Mouse (Mus musculus): ENCODE measurements at regions not wholly inside any gene's neighbourhood (a gene's known extent, or its start where the extent isn't known, plus 50 kb on each side); places are given as distances from the start of the nearest gene placed in this dataset.

DNA sequence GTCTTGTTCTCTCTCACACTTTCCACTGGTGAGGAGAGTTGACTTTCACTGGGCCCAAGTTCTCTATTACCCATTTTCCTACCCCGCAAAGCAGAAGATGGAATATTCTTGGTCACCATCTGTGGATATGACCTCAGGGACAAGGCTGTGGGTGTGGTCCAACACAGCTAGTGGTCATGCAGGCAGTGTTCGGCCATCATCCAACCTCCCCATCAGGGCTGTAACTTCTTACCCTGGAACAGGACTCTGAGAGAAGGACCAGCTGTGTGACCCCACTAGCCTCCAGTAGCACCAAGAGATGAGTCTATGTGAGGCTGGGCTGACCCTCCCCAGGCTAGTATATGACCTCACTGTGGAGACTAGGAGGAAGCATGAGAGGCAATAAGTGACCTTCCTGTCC is 54.1 kb upstream of the Pthlh start:
- DNase-seq (ENCODE audit: low read depth in 3 of 3, low spot score in 3 of 3), result no peak
- ATAC-seq (ENCODE audit: insufficient read depth), result no peak
- 67% methylated on average over 2 of the region's 2 CpGs for WGBS (ENCODE audit: insufficient replicate concordance)
- Histone ChIP-seq H3K4me3 (ENCODE audit: insufficient read depth in 1 of 2, low read depth in 2 of 2, low read length in 2 of 2) (no peak overlapping the region), H3K27ac (no peak overlapping the region), H3K4me2 (ENCODE audit: low read depth) (no peak overlapping the region), H3K4me1 (replicated peaks; ENCODE audit: control insufficient read depth in 2 of 2, insufficient read depth in 2 of 2, low read length in 1 of 2) (no peaks in the 10 kb centered on the region), H3K9me3 (ENCODE audit: control insufficient read depth, low read length) (no peaks in the 10 kb centered on the region), H3K9ac (replicated peaks) (no peak overlapping the region), H3K36me3 (replicated peaks; ENCODE audit: control insufficient read depth, insufficient read depth, low read depth) (no peaks in the 10 kb centered on the region), H3K27me3 (ENCODE audit: control insufficient read depth, insufficient read depth, low read length) (no peaks in the 10 kb centered on the region)
- TF ChIP-seq CTCF (IDR thresholded peaks at IDR 0.05; ENCODE audit: low read depth) (no peak), EP300 (IDR thresholded peaks at IDR 0.05; ENCODE audit: low read depth) (no peak)

DNA sequence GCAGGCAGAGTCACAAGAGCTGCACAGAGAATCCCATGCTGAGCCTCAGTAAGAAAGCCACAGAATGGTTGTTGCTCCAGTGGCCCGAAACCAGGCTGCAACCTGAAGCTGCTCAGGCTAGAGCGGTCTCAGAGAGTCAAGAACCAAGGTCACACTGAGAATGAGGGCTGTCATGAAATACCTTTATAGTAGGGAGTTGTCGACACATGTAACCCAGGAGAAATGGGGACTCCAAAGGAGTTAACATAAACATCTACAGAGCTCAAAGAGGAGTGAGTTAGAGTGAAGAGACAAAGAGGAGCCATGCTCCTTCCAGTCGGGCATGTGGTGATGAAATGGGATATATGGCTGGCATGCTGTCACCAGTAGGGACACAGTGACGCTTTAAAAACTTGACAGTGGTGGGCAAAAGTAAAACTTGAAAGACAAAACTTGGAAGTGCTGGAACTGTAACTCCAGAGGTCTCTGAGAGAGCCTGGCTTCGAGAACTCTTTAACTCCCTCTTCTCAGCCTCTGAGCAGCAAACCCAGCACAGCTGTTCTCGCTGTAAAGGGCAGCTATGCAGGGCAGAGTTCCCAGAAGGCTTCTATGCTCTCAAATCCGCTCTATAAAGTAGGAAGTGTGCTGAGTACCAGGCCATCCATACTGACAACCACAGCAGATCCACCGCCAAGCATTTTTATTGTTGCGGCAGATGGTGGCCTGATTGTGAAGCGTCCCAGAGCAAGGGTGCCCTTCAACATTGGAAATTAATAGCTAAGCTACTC is 52.9 kb upstream of the Pthlh start:
- Histone ChIP-seq H3K4me3 (ENCODE audit: insufficient read depth in 1 of 2, low read depth in 2 of 2, low read length in 2 of 2) (no peak overlapping the region), H3K36me3 (replicated peaks; ENCODE audit: control insufficient read depth, insufficient read depth, low read depth) (no peaks in the 10 kb centered on the region), H3K27ac (no peak overlapping the region), H3K9ac (replicated peaks) (no peak overlapping the region), H3K4me2 (ENCODE audit: low read depth) (no peak overlapping the region), H3K9me3 (ENCODE audit: control insufficient read depth, low read length) (no peaks in the 10 kb centered on the region), H3K4me1 (replicated peaks; ENCODE audit: control insufficient read depth in 2 of 2, insufficient read depth in 2 of 2, low read length in 1 of 2) (no peaks in the 10 kb centered on the region), H3K27me3 (ENCODE audit: control insufficient read depth, insufficient read depth, low read length) (no peaks in the 10 kb centered on the region)
- WGBS (ENCODE audit: insufficient replicate concordance), result 61% methylated on average over 11 of the region's 11 CpGs
- DNase-seq (ENCODE audit: low read depth in 3 of 3, low spot score in 3 of 3) (no peak), ATAC-seq (ENCODE audit: insufficient read depth) (no peak)
- TF ChIP-seq EP300 (IDR thresholded peaks at IDR 0.05; ENCODE audit: low read depth), result no peak
- TF ChIP-seq CTCF (IDR thresholded peaks at IDR 0.05; ENCODE audit: low read depth), result no peak

DNA sequence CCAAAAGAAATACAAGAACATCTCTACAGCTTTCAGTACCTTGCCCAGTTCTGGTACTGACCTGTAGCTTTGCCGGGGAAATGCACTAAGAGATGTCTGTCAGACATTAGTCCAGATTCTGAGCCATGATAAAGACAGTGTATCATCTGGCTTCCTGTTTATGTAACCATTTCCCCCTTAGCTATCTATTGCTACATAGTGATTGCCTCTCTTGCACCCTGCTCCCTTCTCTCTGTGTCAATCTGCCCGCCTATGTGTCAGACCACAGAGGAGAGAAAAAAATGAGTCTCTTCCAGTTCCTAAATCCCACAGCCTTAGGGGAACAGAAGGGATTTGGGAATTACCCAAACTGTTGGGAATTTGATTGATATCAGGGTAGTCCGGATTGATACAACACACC is 52.2 kb upstream of the Pthlh start:
- H3K27ac ChIP-seq, result no peak overlapping the region
- no peaks in the 10 kb centered on the region for H3K27me3 ChIP-seq (ENCODE audit: control insufficient read depth, insufficient read depth, low read length)
- ATAC-seq (ENCODE audit: insufficient read depth) (0 out of 2 replicates have a peak, but pooled peaks have one; percentile 33), DNase-seq (ENCODE audit: low read depth in 3 of 3, low spot score in 3 of 3) (no peak)
- no peak overlapping the region for H3K4me3 ChIP-seq (ENCODE audit: insufficient read depth in 1 of 2, low read depth in 2 of 2, low read length in 2 of 2)
- H3K36me3 ChIP-seq (replicated peaks; ENCODE audit: control insufficient read depth, insufficient read depth, low read depth), result no peaks in the 10 kb centered on the region
- WGBS (ENCODE audit: insufficient replicate concordance), result 29% methylated on average over 3 of the region's 3 CpGs
- H3K4me2 ChIP-seq (ENCODE audit: low read depth), result no peak overlapping the region
- TF ChIP-seq CTCF (IDR thresholded peaks at IDR 0.05; ENCODE audit: low read depth) (no peak), EP300 (IDR thresholded peaks at IDR 0.05; ENCODE audit: low read depth) (no peak)
- H3K9me3 ChIP-seq (ENCODE audit: control insufficient read depth, low read length), result no peaks in the 10 kb centered on the region
- no peak overlapping the region for H3K9ac ChIP-seq (replicated peaks)
- no peaks in the 10 kb centered on the region for H3K4me1 ChIP-seq (replicated peaks; ENCODE audit: control insufficient read depth in 2 of 2, insufficient read depth in 2 of 2, low read length in 1 of 2)

DNA sequence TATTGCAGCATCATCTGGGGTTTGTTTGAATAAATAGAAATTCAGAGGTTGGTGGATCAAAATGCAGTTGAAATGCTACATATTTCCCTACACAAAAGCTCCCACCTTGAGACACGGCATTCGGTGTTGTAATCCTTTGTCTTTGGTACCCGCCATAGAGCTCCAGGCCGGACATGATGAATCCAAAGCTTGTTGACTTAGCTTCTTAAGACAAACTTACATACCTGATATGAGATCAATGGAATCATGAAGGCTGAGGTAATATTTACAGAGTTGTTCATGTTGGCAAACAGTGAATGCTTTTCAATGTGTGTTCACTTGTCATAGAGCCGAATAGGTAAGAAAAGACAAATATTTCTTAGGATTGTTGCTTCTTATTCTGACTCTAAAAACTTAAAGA is 51.2 kb upstream of the Pthlh start:
- WGBS (ENCODE audit: insufficient replicate concordance), result 53% methylated on average over 5 of the region's 5 CpGs
- no peaks in the 10 kb centered on the region for H3K9me3 ChIP-seq (ENCODE audit: control insufficient read depth, low read length)
- no peak overlapping the region for H3K27ac ChIP-seq
- no peak for ATAC-seq (ENCODE audit: insufficient read depth)
- H3K9ac ChIP-seq (replicated peaks), result no peak overlapping the region
- H3K4me2 ChIP-seq (ENCODE audit: low read depth), result no peak overlapping the region
- TF ChIP-seq CTCF (IDR thresholded peaks at IDR 0.05; ENCODE audit: low read depth) (no peak), EP300 (IDR thresholded peaks at IDR 0.05; ENCODE audit: low read depth) (no peak)
- no peak overlapping the region for H3K4me3 ChIP-seq (ENCODE audit: insufficient read depth in 1 of 2, low read depth in 2 of 2, low read length in 2 of 2)
- no peaks in the 10 kb centered on the region for H3K27me3 ChIP-seq (ENCODE audit: control insufficient read depth, insufficient read depth, low read length)
- H3K36me3 ChIP-seq (replicated peaks; ENCODE audit: control insufficient read depth, insufficient read depth, low read depth), result no peaks in the 10 kb centered on the region
- DNase-seq (ENCODE audit: low read depth in 3 of 3, low spot score in 3 of 3), result no peak
- no peaks in the 10 kb centered on the region for H3K4me1 ChIP-seq (replicated peaks; ENCODE audit: control insufficient read depth in 2 of 2, insufficient read depth in 2 of 2, low read length in 1 of 2)

Measured in liver, embryonic 14.5 days (tissue).